Comparison of ENCODE assay signal across 12 mouse cellular contexts in the genomic region with DNA sequence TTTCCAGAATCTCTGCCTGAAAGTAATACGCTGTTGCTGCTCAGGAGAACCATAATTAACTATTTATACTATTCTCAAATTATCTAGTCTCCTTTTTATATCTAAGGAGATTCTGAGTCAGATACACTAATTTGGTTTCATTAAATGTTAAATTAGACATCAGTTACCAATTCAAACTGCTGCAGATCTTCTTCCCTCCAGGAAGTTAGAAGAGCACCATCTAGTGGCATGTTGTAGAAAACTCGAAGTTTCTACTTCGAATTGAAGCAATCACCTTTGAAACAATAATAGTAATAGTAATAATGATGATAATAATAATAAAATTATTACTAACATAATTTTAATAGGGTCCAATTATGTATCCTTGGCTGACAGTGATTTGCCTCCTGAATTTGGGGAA. TPM values are rescaled to one million over a fixed set of nuclear protein-coding genes. Genes with fewer than 3 reads are reported as not detected.
DNase-seq lines count a peak whose midpoint lies in the region; ATAC-seq lines count a peak whose summit lies in the region.
"Had no signal": no experiment of that assay in that cellular context is flagged by ENCODE, and none has a peak within 500 bp of the region (broad histone marks: within the 10 kb centered on the region; RNA-seq: fewer than 3 reads in every experiment).

No protein-coding gene starts in this region.

- 21% methylated on average over 3 of the region's 3 CpGs for WGBS in hindbrain, embryonic 14.5 days
- WGBS in hindbrain, embryonic 13.5 days: 21% methylated on average over 3 of the region's 3 CpGs

- no peaks in the 10 kb centered on the region for H3K36me3 ChIP-seq in hindbrain, embryonic 14.5 days (replicated peaks; ENCODE audit: control insufficient read depth, insufficient read depth)
- no peaks in the 10 kb centered on the region for H3K36me3 ChIP-seq in hindbrain, embryonic 13.5 days
- H3K36me3 ChIP-seq: embryonic facial prominence, embryonic 15.5 days had no signal

- H3K4me2 ChIP-seq in hindbrain, embryonic 14.5 days (replicated peaks): no peak overlapping the region
- no peak overlapping the region for H3K4me2 ChIP-seq in hindbrain, embryonic 13.5 days
- H3K4me2 ChIP-seq: embryonic facial prominence, embryonic 15.5 days had no signal

- no peak overlapping the region for H3K4me3 ChIP-seq in hindbrain, embryonic 14.5 days (replicated peaks; ENCODE audit: low read length)
- no peak overlapping the region for H3K4me3 ChIP-seq in hindbrain, embryonic 13.5 days
- H3K4me3 ChIP-seq: embryonic facial prominence, embryonic 15.5 days; megakaryocyte, embryonic 14.5 days had no signal

- peak; percentile 72 for DNase-seq in hindbrain, embryonic 14.5 days (ENCODE audit: low spot score)
- peak; percentile 41 for DNase-seq in lung, postnatal 36 days
- no peak for DNase-seq in lung, postnatal 10 days
- peak; percentile 66 for DNase-seq in NIH3T3 (ENCODE audit: low read depth)
- DNase-seq in naive thymus-derived CD4-positive, alpha-beta T cell, adult 2 months (ENCODE audit: low read depth): peak; percentile 61
- no peak for DNase-seq in layer of hippocampus, adult 8-10 months (ENCODE audit: low spot score in 2 of 2)
- no peak for DNase-seq in heart, postnatal 25 days (ENCODE audit: low spot score)
- DNase-seq: left cerebral cortex, postnatal 4 days; thymus, postnatal 36 days had no signal

- no peak overlapping the region for H3K9ac ChIP-seq in hindbrain, embryonic 14.5 days
- H3K9ac ChIP-seq in hindbrain, embryonic 13.5 days: no peak overlapping the region
- H3K9ac ChIP-seq: embryonic facial prominence, embryonic 15.5 days had no signal

- no peak for ATAC-seq in hindbrain, embryonic 14.5 days (ENCODE audit: low FRiP score)
- ATAC-seq in hindbrain, embryonic 13.5 days (ENCODE audit: low FRiP score): no peak

- intact Hi-C loops in heart, postnatal 25 days (cut with DNase I): loop anchor here (10.0 kb wide), 1 partner anchor 790 kb away; no protein-coding TSS in a partner anchor

- H3K27ac ChIP-seq in hindbrain, embryonic 14.5 days: no peak overlapping the region
- H3K27ac ChIP-seq in hindbrain, embryonic 13.5 days: no peak overlapping the region
- H3K27ac ChIP-seq: embryonic facial prominence, embryonic 15.5 days had no signal

- H3K9me3 ChIP-seq in hindbrain, embryonic 14.5 days (ENCODE audit: control insufficient read depth, low read length): no peaks in the 10 kb centered on the region
- no peaks in the 10 kb centered on the region for H3K9me3 ChIP-seq in hindbrain, embryonic 13.5 days
- H3K9me3 ChIP-seq: embryonic facial prominence, embryonic 15.5 days; megakaryocyte, embryonic 14.5 days had no signal

- 0 out of 2 replicates have a peak, but pooled peaks cover 3% of the 10 kb centered on the region for H3K4me1 ChIP-seq in hindbrain, embryonic 14.5 days (replicated peaks; ENCODE audit: control insufficient read depth, insufficient read depth, low read length)
- peaks cover 9% of the 10 kb centered on the region for H3K4me1 ChIP-seq in hindbrain, embryonic 13.5 days (replicated peaks)

- peaks cover 14% of the 10 kb centered on the region for H3K27me3 ChIP-seq in hindbrain, embryonic 14.5 days (ENCODE audit: control insufficient read depth, insufficient read depth, low read length)
- H3K27me3 ChIP-seq in hindbrain, embryonic 13.5 days: peaks cover 16% of the 10 kb centered on the region

RNA-seq across cellular contexts. Expression of gene Vps13a, which starts 4.1 kb away (rescaled TPM):
- polyA plus RNA-seq in hindbrain, embryonic 14.5 days (2014; fragmentation: Nextera tagmentation; extraction: Ambion mirVana): 10.0 and 10.1 TPM in 2 replicates
- 7.6 and 9.2 TPM in 2 replicates for polyA plus RNA-seq in hindbrain, embryonic 13.5 days (2015; fragmentation: Nextera tagmentation; extraction: Ambion mirVana)
- 10 to 100 TPM; 58.7 to 86.7 (median 72.7) TPM for total RNA-seq in layer of hippocampus, adult 8-10 months (2022)
- total RNA-seq in heart, postnatal 25 days (2021): 10 to 100 TPM; 30.8 to 31.5 TPM

Comparison
In these comparisons a context has a peak if more than half of its experiments do, and no peak if none do; other contexts are left out.
1. DNase-seq: peak in hindbrain, embryonic 14.5 days (single experiment), lung, postnatal 36 days (single experiment), NIH3T3 (single experiment) and naive thymus-derived CD4-positive, alpha-beta T cell, adult 2 months (single experiment); none in lung, postnatal 10 days (single experiment), layer of hippocampus, adult 8-10 months (0 of 2) and heart, postnatal 25 days (single experiment).